Mouse (Mus musculus): ENCODE measurements around the gene Sobp.

- TF ChIP-seq CTCF (IDR thresholded peaks at IDR 0.05; ENCODE audit: borderline replicate concordance, insufficient read depth, low read depth, low read length) (no peak), POLR2A (IDR thresholded peaks at IDR 0.05; ENCODE audit: borderline replicate concordance, insufficient read depth, low read length) (no peak)
These were observed 197.8 kb downstream of the Sobp start for GRCm38 (mm10) chr10:42976577-42976976.

Data from cerebellum, adult 2 months (tissue).